Mouse (Mus musculus) liver, embryonic 14.5 days (tissue): ENCODE results near the gene Eef1b2. TPM values are rescaled to one million over a fixed set of nuclear protein-coding genes. Genes with fewer than 3 reads are reported as not detected.

Experiments
- ATAC-seq: fragments of 200-750 bp; cut with Nextera tagmentation; 2 replicates; pipeline ENCODE4 v1.8.0; 2017; ENCODE audit warnings: moderate number of reproducible peaks, mild to moderate bottlenecking, moderate library complexity; ENCODE audit not compliant: insufficient read depth
- DNase-seq, 3 experiments: peaks; one replicate each; pipeline ENCODE4 v3.0.0-alpha.2; 2012 to 2013; ENCODE audit warnings: low read depth in 3 of 3, low spot score in 3 of 3
- H3K27ac ChIP-seq: fragments of 300-500 bp; sonication (generic); 2 replicates; pipeline ENCODE4 v1.5.1; 2014; ENCODE audit warnings: moderate library complexity, mild to moderate bottlenecking, control low read depth, inconsistent platforms
- H3K27me3 ChIP-seq: fragments of 300-500 bp; sonication (generic); 2 replicates; pipeline ENCODE4 v1.6.1; 2014; ENCODE audit warnings: mild to moderate bottlenecking, low read length, moderate library complexity; ENCODE audit not compliant: control insufficient read depth, insufficient read depth
- H3K36me3 ChIP-seq: fragments of 300-500 bp; sonication (generic); replicated peaks from 2 replicates; pipeline ENCODE4 v1.6.1; 2014; ENCODE audit warnings: low read depth; ENCODE audit not compliant: control insufficient read depth, insufficient read depth
- H3K4me1 ChIP-seq, 2 experiments: fragments of 200-500 bp in 1 of 2; fragments of 300-500 bp in 1 of 2; sonication (generic) in 1 of 2; replicated peaks; 2 replicates each; pipeline ENCODE4 v1.6.1; 2012 to 2014; ENCODE audit warnings: antibody characterized with exemption in 1 of 2, inconsistent platforms in 1 of 2, low read length in 1 of 2; ENCODE audit not compliant: control insufficient read depth in 2 of 2, insufficient read depth in 2 of 2
- H3K4me2 ChIP-seq: fragments of 300-500 bp; sonication (generic); 2 replicates; pipeline ENCODE4 v1.6.1; 2014; ENCODE audit warnings: low read depth, mild to moderate bottlenecking, control low read depth, moderate library complexity
- H3K4me3 ChIP-seq, 2 experiments: fragments of 200-500 bp in 1 of 2; fragments of 300-500 bp in 1 of 2; sonication (generic) in 1 of 2; 2 replicates each; pipeline ENCODE4 v1.5.1; 2012 to 2014; ENCODE audit warnings: low read depth in 2 of 2, low read length in 2 of 2, mild to moderate bottlenecking in 2 of 2, control low read depth in 1 of 2, inconsistent platforms in 1 of 2, moderate library complexity in 1 of 2; ENCODE audit not compliant: insufficient read depth in 1 of 2
- H3K9ac ChIP-seq: fragments of 300-500 bp; sonication (generic); replicated peaks from 2 replicates; pipeline ENCODE4 v1.6.1; 2014; ENCODE audit warnings: mild to moderate bottlenecking, control low read depth, moderate library complexity
- H3K9me3 ChIP-seq: fragments of 300-500 bp; sonication (generic); 2 replicates; pipeline ENCODE4 v1.6.1; 2016; ENCODE audit warnings: low read length, mixed read lengths; ENCODE audit not compliant: control insufficient read depth
- CTCF ChIP-seq: IDR thresholded peaks from 2 replicates; pipeline ENCODE4 v1.5.1; 2016; ENCODE audit warnings: antibody characterized with exemption, low read depth, control low read depth
- EP300 ChIP-seq: IDR thresholded peaks from 2 replicates; pipeline ENCODE4 v1.6.1; 2016; ENCODE audit warnings: antibody characterized with exemption, low read depth
- WGBS: fragments of 180-500 bp; shearing (Covaris S2); extraction: QIAGEN DNeasy Blood & Tissue Kit; methylation state at CpG from one replicate; pipeline ENCODE4 v1.1.7; 2014; ENCODE audit not compliant: insufficient replicate concordance; 5-methylcytosine and 5-hydroxymethylcytosine counted together
- polyA plus RNA-seq, 2 experiments: library from polyadenylated mRNA; depleted of rRNA in 1 of 2; stranded (reverse) in 1 of 2; unstranded in 1 of 2; fragments of >200 nt; fragmentation: Nextera tagmentation in 1 of 2; extraction: Ambion mirVana in 1 of 2; gene quantifications; 2 replicates each; pipeline versions ENCODE4 v1.2.1 to v1.2.3; 2012 to 2014

Gene Eef1b2
- polyA plus RNA-seq (2012; rRNA removed), result 383 and 523 TPM in 2 replicates
- polyA plus RNA-seq (2014; fragmentation: Nextera tagmentation; extraction: Ambion mirVana), result 382 TPM in 2 replicates

GRCm38 (mm10) chr1:63176604-63177421, at the start of gene Eef1b2, which contains the start of gene Ndufs1:
Gene Eef1b2, plus strand, starts transcription at chr1:63176825.
Gene Ndufs1, minus strand, starts transcription at chr1:63176833.
- peak within 1 kb of the TSS; percentile 96 to 98 for H3K4me3 ChIP-seq
- TF ChIP-seq CTCF, result no peak
- peak; percentile 49; the same call in 1 of the 2 replicates for TF ChIP-seq EP300
- H3K9ac ChIP-seq, result peak within 1 kb of the TSS; percentile 98
- no peaks in the 10 kb centered on the region for H3K9me3 ChIP-seq
- H3K27ac ChIP-seq, result peak within 1 kb of the TSS; percentile 80
- under 1% methylated on average over 72 of the region's 72 CpGs for WGBS
- DNase-seq (peak; percentile 93 to 94 (median 93)), ATAC-seq (peak; percentile 86)
- H3K4me1 ChIP-seq, result peaks cover 10 to 22% of the 10 kb centered on the region in 2 experiments
- H3K4me2 ChIP-seq, result peak within 1 kb of the TSS; percentile 84
- H3K36me3 ChIP-seq, result peaks cover 28% of the 10 kb centered on the region
- no peaks in the 10 kb centered on the region for H3K27me3 ChIP-seq

GRCm38 (mm10) chr1:63129273-63129672, 47.4 kb upstream of the Eef1b2 start:
- Histone ChIP-seq H3K4me1 (peaks cover 9 to 20% of the 10 kb centered on the region in 2 experiments), H3K27me3 (no peaks in the 10 kb centered on the region), H3K4me3 (no peak overlapping the region; a peak in 2 of 4 replicates), H3K9ac (no peak overlapping the region), H3K27ac (no peak overlapping the region), H3K4me2 (peak overlapping the region; percentile 69), H3K9me3 (no peaks in the 10 kb centered on the region), H3K36me3 (no peaks in the 10 kb centered on the region; the same call in 1 of the 2 replicates)
- 58% methylated on average over 3 of the region's 3 CpGs for WGBS
- TF ChIP-seq CTCF (no peak), EP300 (no peak)
- DNase-seq (no peak), ATAC-seq (no peak)

- H3K9ac ChIP-seq, result peak overlapping the region; percentile 64
- H3K4me2 ChIP-seq, result peak overlapping the region; percentile 69
- 6% methylated on average over 18 of the region's 18 CpGs for WGBS
- H3K36me3 ChIP-seq, result no peaks in the 10 kb centered on the region; the same call in 1 of the 2 replicates
- no peaks in the 10 kb centered on the region for H3K9me3 ChIP-seq
- ATAC-seq, result peak; percentile 66; the same call in 1 of the 2 replicates
- TF ChIP-seq CTCF, result no peak
- TF ChIP-seq EP300, result no peak; the same call in 1 of the 2 replicates
- H3K4me3 ChIP-seq, result peak overlapping the region; percentile 42 to 69
- no peaks in the 10 kb centered on the region for H3K27me3 ChIP-seq
- no peak overlapping the region for H3K27ac ChIP-seq
- DNase-seq, result no peak
- peaks cover 9 to 20% of the 10 kb centered on the region in 2 experiments for H3K4me1 ChIP-seq
These were observed 46.6 kb upstream of the Eef1b2 start for GRCm38 (mm10) chr1:63129857-63130690.

DNA sequence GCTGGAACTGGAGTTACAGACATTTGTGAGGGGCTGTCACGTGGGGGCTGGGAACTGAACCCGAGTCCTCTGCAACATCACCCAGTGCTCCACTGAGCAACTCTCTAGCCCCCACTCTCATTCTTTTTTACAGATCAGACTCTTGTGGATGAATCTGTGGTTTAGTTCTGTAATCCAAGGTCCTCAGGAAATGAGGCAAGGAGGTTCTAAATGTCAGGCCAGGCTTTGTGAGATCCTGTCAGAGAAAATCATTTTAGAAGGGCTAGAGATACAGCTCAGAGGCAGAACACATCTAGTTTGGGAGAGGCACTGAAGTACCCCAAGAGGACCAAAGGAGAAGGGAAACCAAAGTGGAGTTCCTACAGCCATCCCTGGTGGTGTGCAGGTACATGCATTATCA, 45.7 kb upstream of the Eef1b2 start:
- no peaks in the 10 kb centered on the region for H3K9me3 ChIP-seq
- ATAC-seq, result no peak
- H3K4me3 ChIP-seq, result no peak overlapping the region
- DNase-seq, result no peak
- H3K9ac ChIP-seq, result no peak overlapping the region; the same call in 1 of the 2 replicates
- H3K4me2 ChIP-seq, result no peak overlapping the region
- H3K27ac ChIP-seq, result no peak overlapping the region
- TF ChIP-seq EP300 (no peak), CTCF (no peak)
- no peaks in the 10 kb centered on the region for H3K36me3 ChIP-seq
- H3K4me1 ChIP-seq, result peaks cover 9 to 20% of the 10 kb centered on the region in 2 experiments
- no peaks in the 10 kb centered on the region for H3K27me3 ChIP-seq
- 32% methylated on average over 2 of the region's 2 CpGs for WGBS
